Mouse (Mus musculus) ES-Bruce4 (cell line): ENCODE measurements around the gene Ubtf.

ENCODE experiments used
- CTCF ChIP-seq: IDR thresholded peaks from one replicate; pipeline ENCODE4 v1.8.1; 2011; ENCODE audit warnings: low read depth, low read length
- EP300 ChIP-seq: IDR thresholded peaks from 2 replicates; pipeline ENCODE4 v1.6.1; 2011; ENCODE audit warnings: low read depth, low read length; ENCODE audit not compliant: insufficient read depth
- POLR2A ChIP-seq: IDR thresholded peaks from one replicate; pipeline ENCODE4 v1.8.1; 2011; ENCODE audit warnings: low read length; ENCODE audit not compliant: insufficient read depth

DNA sequence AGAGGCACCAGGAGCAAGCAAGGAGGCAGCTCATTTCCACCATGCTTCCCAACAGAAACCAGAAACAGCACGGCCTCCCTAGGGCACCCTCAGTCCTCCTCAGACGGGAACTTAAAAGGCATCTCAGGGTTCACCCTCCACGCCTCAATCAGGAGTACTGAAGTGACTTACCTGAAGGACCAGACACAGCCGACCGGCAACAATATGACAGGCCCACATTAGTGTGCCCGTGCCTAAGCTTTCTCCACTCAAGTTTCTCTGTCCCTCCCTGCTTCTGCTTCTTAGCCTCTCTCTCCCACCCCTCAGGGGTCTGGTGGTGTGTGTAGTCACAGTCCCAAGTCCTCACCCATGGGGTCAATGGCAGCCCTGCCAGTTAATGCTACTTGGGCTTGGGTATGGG lies 7.0 kb downstream of the Ubtf start:
- no peak for TF ChIP-seq POLR2A
- TF ChIP-seq CTCF = no peak
- no peak for TF ChIP-seq EP300
